In genomic region chr5:7997086-7997485, GRCm38 (mm10) we compare ENCODE assay signal across 29 mouse cellular contexts. TPM values are rescaled to one million over a fixed set of nuclear protein-coding genes. Genes with fewer than 3 reads are reported as not detected.
"Had no signal": no experiment of that assay in that cellular context is flagged by ENCODE, and none has a peak within 500 bp of the region (broad histone marks: within the 10 kb centered on the region; RNA-seq: fewer than 3 reads in every experiment).

No protein-coding gene starts in this region.

- H3K9me3 ChIP-seq: limb, embryonic 10.5 days; limb, embryonic 12.5 days; limb, embryonic 13.5 days; limb, embryonic 15.5 days; liver, embryonic 12.5 days; liver, embryonic 13.5 days; liver, embryonic 15.5 days; lung, embryonic 15.5 days; megakaryocyte, embryonic 14.5 days; midbrain, embryonic 10.5 days; midbrain, embryonic 12.5 days; midbrain, embryonic 13.5 days; midbrain, embryonic 15.5 days had no signal

- DNase-seq: left cerebral cortex, postnatal 4 days; liver; liver, embryonic 13.5 days; liver, postnatal 0 days; lung, adult 18-20 months; lung, postnatal 14 days; lung, postnatal 4 days had no signal

- H3K27ac ChIP-seq: limb, embryonic 10.5 days; limb, embryonic 12.5 days; limb, embryonic 13.5 days; limb, embryonic 15.5 days; liver, embryonic 12.5 days; liver, embryonic 13.5 days; liver, embryonic 14.5 days; liver, embryonic 15.5 days; lung, embryonic 15.5 days; macrophage; midbrain, embryonic 10.5 days; midbrain, embryonic 12.5 days; midbrain, embryonic 13.5 days; midbrain, embryonic 15.5 days had no signal

- H3K9ac ChIP-seq: limb, embryonic 12.5 days; limb, embryonic 13.5 days; limb, embryonic 15.5 days; liver, embryonic 12.5 days; liver, embryonic 13.5 days; liver, embryonic 14.5 days; liver, embryonic 15.5 days; liver, postnatal 0 days; lung, embryonic 14.5 days; lung, embryonic 15.5 days; midbrain, embryonic 12.5 days; midbrain, embryonic 13.5 days; midbrain, embryonic 15.5 days had no signal

- H3K4me2 ChIP-seq: liver, embryonic 11.5 days; liver, embryonic 12.5 days; liver, embryonic 13.5 days; liver, embryonic 15.5 days; lung, embryonic 14.5 days; lung, embryonic 15.5 days; midbrain, embryonic 11.5 days; midbrain, embryonic 12.5 days; midbrain, embryonic 13.5 days; midbrain, embryonic 15.5 days had no signal

- H3K27me3 ChIP-seq: limb, embryonic 12.5 days; limb, embryonic 13.5 days; limb, embryonic 15.5 days; liver, embryonic 12.5 days; liver, embryonic 13.5 days; liver, embryonic 15.5 days; lung, embryonic 15.5 days; megakaryocyte, embryonic 14.5 days; midbrain, embryonic 12.5 days; midbrain, embryonic 13.5 days; midbrain, embryonic 15.5 days had no signal

- H3K4me3 ChIP-seq: limb, embryonic 10.5 days; limb, embryonic 12.5 days; limb, embryonic 13.5 days; limb, embryonic 15.5 days; liver, embryonic 12.5 days; liver, embryonic 13.5 days; liver, embryonic 15.5 days; lung, embryonic 15.5 days; megakaryocyte, embryonic 14.5 days; midbrain, embryonic 10.5 days; midbrain, embryonic 12.5 days; midbrain, embryonic 13.5 days; midbrain, embryonic 15.5 days; myocyte had no signal

- ATAC-seq: liver, embryonic 12.5 days; liver, postnatal 0 days; lung, postnatal 0 days had no signal

- H3K36me3 ChIP-seq: limb, embryonic 10.5 days; limb, embryonic 12.5 days; limb, embryonic 13.5 days; limb, embryonic 15.5 days; liver, embryonic 12.5 days; liver, embryonic 13.5 days; liver, embryonic 15.5 days; lung, embryonic 15.5 days; midbrain, embryonic 10.5 days; midbrain, embryonic 12.5 days; midbrain, embryonic 13.5 days; midbrain, embryonic 15.5 days had no signal

- H3K4me1 ChIP-seq: liver, embryonic 12.5 days; liver, embryonic 13.5 days; liver, embryonic 15.5 days; lung, embryonic 15.5 days; midbrain, embryonic 10.5 days; midbrain, embryonic 12.5 days; midbrain, embryonic 13.5 days; midbrain, embryonic 15.5 days had no signal

RNA-seq across cellular contexts. Expression of gene Steap4, which starts 36.8 kb away (rescaled TPM):
- total RNA-seq: megakaryocyte progenitor cell, adult 5-6 weeks; monocyte, adult 5-6 weeks had no signal
- polyA plus RNA-seq: macrophage; midbrain, embryonic 14.5 days; midbrain, embryonic 15.5 days; myocyte had no signal
